Mouse (Mus musculus): ENCODE data around the gene Ano1. TPM values are rescaled to one million over a fixed set of nuclear protein-coding genes. Genes with fewer than 3 reads are reported as not detected.

The Ano1 gene
- polyA plus RNA-seq, 1 experiment from 2014 or later, result not detected

- Histone ChIP-seq H3K27ac (no peak overlapping the region), H3K4me3 (ENCODE audit: inconsistent target) (no peak overlapping the region), H3K79me2 (ENCODE audit: inconsistent target) (no peaks in the 10 kb centered on the region), H3K36me3 (ENCODE audit: inconsistent target) (no peaks in the 10 kb centered on the region)
- 87% methylated on average over 3 of the region's 3 CpGs for WGBS (ENCODE audit: missing documents)
Observed at GRCm38 (mm10) chr7:144665585-144665984, 86.2 kb downstream of the Ano1 start.

- WGBS (ENCODE audit: missing documents), result 87% methylated on average over 5 of the region's 6 CpGs
- H3K36me3 ChIP-seq (ENCODE audit: inconsistent target), result no peaks in the 10 kb centered on the region
- no peaks in the 10 kb centered on the region for H3K79me2 ChIP-seq (ENCODE audit: inconsistent target)
- H3K27ac ChIP-seq, result no peak overlapping the region
- no peak overlapping the region for H3K4me3 ChIP-seq (ENCODE audit: inconsistent target)
Observed at GRCm38 (mm10) chr7:144663566-144663965, 88.2 kb downstream of the Ano1 start.

- Histone ChIP-seq H3K4me3 (ENCODE audit: inconsistent target) (no peak overlapping the region), H3K27ac (no peak overlapping the region), H3K36me3 (ENCODE audit: inconsistent target) (no peaks in the 10 kb centered on the region), H3K79me2 (ENCODE audit: inconsistent target) (no peaks in the 10 kb centered on the region)
- WGBS (ENCODE audit: missing documents), result 98% methylated on average over 9 of the region's 9 CpGs
Observed at GRCm38 (mm10) chr7:144656261-144656967, 95.4 kb downstream of the Ano1 start.

GRCm38 (mm10) chr7:144653681-144654425 lies 97.9 kb downstream of the Ano1 start:
- no peak overlapping the region for H3K27ac ChIP-seq
- no peaks in the 10 kb centered on the region for H3K79me2 ChIP-seq (ENCODE audit: inconsistent target)
- no peak overlapping the region for H3K4me3 ChIP-seq (ENCODE audit: inconsistent target)
- WGBS (ENCODE audit: missing documents), result 59% methylated on average over 10 of the region's 10 CpGs
- H3K36me3 ChIP-seq (ENCODE audit: inconsistent target), result no peaks in the 10 kb centered on the region

- H3K4me3 ChIP-seq (ENCODE audit: inconsistent target), result no peak overlapping the region
- H3K79me2 ChIP-seq (ENCODE audit: inconsistent target), result no peaks in the 10 kb centered on the region
- H3K27ac ChIP-seq, result no peak overlapping the region
- 32% methylated on average over 5 of the region's 5 CpGs for WGBS (ENCODE audit: missing documents)
- H3K36me3 ChIP-seq (ENCODE audit: inconsistent target), result no peaks in the 10 kb centered on the region
Observed at GRCm38 (mm10) chr7:144647547-144647946, 104.2 kb downstream of the Ano1 start.

DNA sequence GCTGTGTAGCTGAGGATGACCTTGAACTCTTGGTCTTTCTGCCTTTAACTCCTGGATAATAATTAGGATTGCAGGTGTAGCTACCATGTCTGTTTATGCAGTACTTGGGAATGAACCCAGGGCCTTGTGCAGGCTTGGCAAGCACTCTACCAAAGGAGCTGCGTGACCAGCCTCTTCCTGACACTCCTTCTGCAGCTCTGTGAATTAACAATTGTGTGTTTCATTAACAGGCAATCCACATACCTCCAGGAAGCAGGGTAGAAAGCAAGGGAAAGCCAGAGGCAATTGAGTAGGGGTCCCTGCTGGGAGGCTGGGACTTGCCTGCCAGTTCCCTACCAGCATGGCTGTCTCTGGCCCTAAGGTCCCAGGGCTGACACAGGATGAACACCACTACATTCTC lies 111.0 kb downstream of the Ano1 start:
- Histone ChIP-seq H3K79me2 (ENCODE audit: inconsistent target) (no peaks in the 10 kb centered on the region), H3K4me3 (ENCODE audit: inconsistent target) (no peak overlapping the region), H3K27ac (no peak overlapping the region), H3K36me3 (ENCODE audit: inconsistent target) (no peaks in the 10 kb centered on the region)
- WGBS (ENCODE audit: missing documents), result 93% methylated on average over 1 of the region's 1 CpGs

GRCm38 (mm10) chr7:144636000-144636399 lies 115.8 kb downstream of the Ano1 start:
- Histone ChIP-seq H3K36me3 (ENCODE audit: inconsistent target) (no peaks in the 10 kb centered on the region), H3K27ac (no peak overlapping the region), H3K79me2 (ENCODE audit: inconsistent target) (no peaks in the 10 kb centered on the region), H3K4me3 (ENCODE audit: inconsistent target) (no peak overlapping the region)
- WGBS (ENCODE audit: missing documents), result 36% methylated on average over 2 of the region's 2 CpGs

GRCm38 (mm10) chr7:144634875-144635274 lies 116.9 kb downstream of the Ano1 start:
- Histone ChIP-seq H3K79me2 (ENCODE audit: inconsistent target) (no peaks in the 10 kb centered on the region), H3K27ac (no peak overlapping the region), H3K4me3 (ENCODE audit: inconsistent target) (no peak overlapping the region), H3K36me3 (ENCODE audit: inconsistent target) (no peaks in the 10 kb centered on the region)
- WGBS (ENCODE audit: missing documents), result 93% methylated on average over 6 of the region's 6 CpGs

- WGBS (ENCODE audit: missing documents), result 95% methylated on average over 3 of the region's 3 CpGs
- no peaks in the 10 kb centered on the region for H3K36me3 ChIP-seq (ENCODE audit: inconsistent target)
- no peak overlapping the region for H3K27ac ChIP-seq
- no peak overlapping the region for H3K4me3 ChIP-seq (ENCODE audit: inconsistent target)
- no peaks in the 10 kb centered on the region for H3K79me2 ChIP-seq (ENCODE audit: inconsistent target)
Observed at GRCm38 (mm10) chr7:144634450-144634849, 117.3 kb downstream of the Ano1 start.

DNA sequence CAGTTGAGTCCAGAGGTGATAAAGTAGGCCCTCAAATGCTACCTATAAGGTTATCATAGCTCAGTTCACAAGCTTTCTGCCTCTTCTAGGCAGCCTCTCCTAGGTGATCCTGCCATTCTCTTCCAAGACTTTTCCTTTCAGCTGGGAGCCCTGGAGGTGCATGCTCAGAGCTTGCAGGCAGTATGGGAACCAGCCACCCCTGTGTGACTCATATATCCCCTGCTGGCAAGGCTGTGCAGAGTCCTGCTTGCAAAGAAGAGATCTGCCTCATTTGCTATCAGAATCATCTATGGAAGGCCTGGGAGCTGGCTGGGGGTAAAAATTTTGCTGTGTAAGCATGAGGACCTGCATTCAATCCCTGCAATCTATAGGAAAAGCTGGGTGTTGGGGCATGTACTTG lies 119.5 kb downstream of the Ano1 start:
- no peak overlapping the region for H3K27ac ChIP-seq
- H3K36me3 ChIP-seq (ENCODE audit: inconsistent target), result no peaks in the 10 kb centered on the region
- H3K79me2 ChIP-seq (ENCODE audit: inconsistent target), result no peaks in the 10 kb centered on the region
- H3K4me3 ChIP-seq (ENCODE audit: inconsistent target), result no peak overlapping the region

- no peaks in the 10 kb centered on the region for H3K79me2 ChIP-seq (ENCODE audit: inconsistent target)
- H3K36me3 ChIP-seq (ENCODE audit: inconsistent target), result no peaks in the 10 kb centered on the region
- no peak overlapping the region for H3K27ac ChIP-seq
- no peak overlapping the region for H3K4me3 ChIP-seq (ENCODE audit: inconsistent target)
- WGBS (ENCODE audit: missing documents), result 0% methylated on average over 3 of the region's 3 CpGs
Observed at GRCm38 (mm10) chr7:144630622-144631021, 121.2 kb downstream of the Ano1 start.

DNA sequence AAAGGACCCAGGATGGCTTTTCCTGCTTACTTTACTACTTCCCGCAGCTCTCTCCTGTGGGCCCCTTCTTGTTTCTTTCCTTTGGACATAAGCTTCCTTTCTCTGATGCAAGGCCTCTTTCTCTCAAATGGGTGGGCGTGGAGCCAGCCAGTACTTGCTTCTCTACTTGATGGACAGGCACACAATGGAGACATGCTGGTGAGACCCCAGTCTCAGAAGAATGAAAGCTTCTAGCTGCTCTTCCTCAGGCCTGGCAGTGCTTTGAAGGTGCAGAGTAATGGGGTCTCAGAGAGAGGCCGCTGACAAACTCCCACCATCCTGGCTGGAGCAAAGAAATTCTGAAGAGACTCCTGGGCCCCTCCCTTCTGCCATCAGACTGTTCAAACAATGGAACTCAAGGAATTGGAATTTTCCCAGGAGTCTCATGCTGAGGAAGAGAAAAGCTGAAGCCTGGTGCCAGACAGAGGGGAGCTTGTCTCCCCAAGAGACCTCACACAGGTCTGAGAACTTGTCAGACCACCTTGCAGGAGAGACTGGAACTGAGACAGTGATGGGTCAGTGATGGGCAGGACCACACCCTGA lies 123.3 kb downstream of the Ano1 start:
- no peak overlapping the region for H3K4me3 ChIP-seq (ENCODE audit: inconsistent target)

DNA sequence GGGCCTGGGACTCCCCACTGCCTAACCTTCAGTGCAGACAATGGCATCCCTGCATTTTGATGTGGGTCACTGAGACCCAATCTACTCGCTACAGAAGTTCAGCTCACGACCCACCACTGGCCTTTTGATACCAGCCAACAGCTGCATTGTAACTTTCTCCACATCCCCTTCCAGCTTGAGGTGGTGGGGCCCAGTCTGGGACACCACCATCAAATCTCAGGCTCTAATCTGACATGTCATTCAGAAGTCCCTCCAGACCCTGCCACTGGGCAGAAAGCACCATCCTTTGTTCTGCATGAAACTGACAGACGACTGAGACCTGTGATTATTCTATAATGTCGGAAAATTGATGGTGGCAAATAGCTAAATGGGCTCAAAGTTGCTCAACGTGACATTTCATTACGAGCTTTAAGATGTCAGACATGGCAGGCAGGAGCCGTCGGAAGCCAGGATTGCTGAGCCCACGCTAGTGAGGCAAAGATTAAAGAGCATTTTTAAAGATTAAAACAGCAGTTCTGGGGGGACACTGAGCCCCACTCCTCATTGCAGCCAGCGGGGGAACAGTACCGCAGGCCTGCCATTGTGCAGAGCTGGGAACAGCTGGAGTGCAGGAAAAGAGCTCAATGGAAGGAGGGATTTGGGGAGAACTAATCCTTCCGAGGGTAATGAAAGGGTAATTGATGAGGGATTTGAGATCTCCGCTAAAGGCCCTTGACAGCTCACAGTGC lies 124.0 kb downstream of the Ano1 start:
- WGBS (ENCODE audit: missing documents), result 91% methylated on average over 13 of the region's 13 CpGs

More for the DNA sequence above, 123.3 kb downstream of the Ano1 start:
- 82% methylated on average over 3 of the region's 3 CpGs for WGBS (ENCODE audit: missing documents)
- Histone ChIP-seq H3K36me3 (ENCODE audit: inconsistent target) (no peaks in the 10 kb centered on the region), H3K27ac (no peak overlapping the region), H3K79me2 (ENCODE audit: inconsistent target) (no peaks in the 10 kb centered on the region)

GRCm38 (mm10) chr7:144626042-144626441 lies 125.7 kb downstream of the Ano1 start:
- 94% methylated on average over 2 of the region's 2 CpGs for WGBS (ENCODE audit: missing documents)
- H3K79me2 ChIP-seq (ENCODE audit: inconsistent target), result no peaks in the 10 kb centered on the region
- no peak overlapping the region for H3K27ac ChIP-seq
- no peak overlapping the region for H3K4me3 ChIP-seq (ENCODE audit: inconsistent target)
- H3K36me3 ChIP-seq (ENCODE audit: inconsistent target), result no peaks in the 10 kb centered on the region

More for the DNA sequence above, 124.0 kb downstream of the Ano1 start:
- no peaks in the 10 kb centered on the region for H3K79me2 ChIP-seq (ENCODE audit: inconsistent target)
- H3K36me3 ChIP-seq (ENCODE audit: inconsistent target), result no peaks in the 10 kb centered on the region
- H3K4me3 ChIP-seq (ENCODE audit: inconsistent target), result no peak overlapping the region
- no peak overlapping the region for H3K27ac ChIP-seq
